Mouse (Mus musculus): Measurements from ENCODE around the gene Cbx5. TPM values are rescaled to one million over a fixed set of nuclear protein-coding genes. Genes with fewer than 3 reads are reported as not detected.
"Not testable (repeated sequence)": the region's sequence is repeated elsewhere in the genome, so short reads cannot be mapped to it uniquely, and the experiment has no call there.

Cbx5 gene
- polyA plus RNA-seq, 1 experiment from 2014 or later: 115 TPM

DNA sequence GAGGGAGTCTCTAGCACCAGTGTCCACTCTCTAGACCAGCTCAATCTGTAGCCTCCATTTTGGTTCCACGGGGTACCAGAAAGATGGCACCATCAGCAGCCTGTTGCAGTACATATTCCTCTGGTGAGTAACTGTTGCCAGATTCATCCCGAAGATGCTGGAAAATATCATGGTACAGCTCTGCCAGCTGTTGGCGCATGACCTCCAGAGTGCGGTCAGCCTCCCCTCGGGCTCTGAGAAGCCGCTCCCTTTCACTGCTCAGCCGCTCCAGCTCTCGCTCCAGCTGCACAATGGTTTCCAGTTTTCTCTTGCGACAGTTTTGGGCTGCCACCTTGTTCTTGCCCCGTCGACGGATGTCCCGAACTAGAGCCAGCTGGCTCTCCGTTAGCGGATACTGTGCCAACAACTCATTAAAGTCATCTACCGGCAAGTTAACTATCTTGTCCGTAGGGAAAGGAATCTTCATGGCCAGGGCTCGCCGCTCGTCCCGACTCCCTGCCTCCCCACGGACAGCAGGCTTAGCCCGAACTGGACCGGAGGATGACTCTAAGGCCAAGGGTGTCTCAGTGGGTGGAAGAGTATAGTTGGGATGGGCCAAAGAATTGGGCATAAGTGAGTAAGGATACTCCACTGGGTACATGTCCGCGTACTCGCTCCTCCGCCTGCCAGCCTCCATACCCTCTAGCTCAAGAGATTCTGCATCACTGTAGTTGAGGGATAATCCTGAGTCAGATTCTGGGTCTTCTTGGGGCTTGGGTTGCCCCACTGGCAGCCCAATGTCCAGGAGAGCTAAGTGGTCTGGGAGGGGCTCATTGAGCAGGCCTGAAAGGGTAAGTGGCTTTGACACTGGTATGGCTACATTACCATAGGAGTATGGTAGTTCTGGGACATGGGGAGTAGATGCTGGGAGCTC is 9.0 kb upstream of the Cbx5 start:
- 67% methylated on average over 28 of the region's 28 CpGs for WGBS
- Histone ChIP-seq H3K4me2 (no peak overlapping the region), H3K36me3 (peaks cover 50% of the 10 kb centered on the region), H3K9ac (no peak overlapping the region), H3K27me3 (no peaks in the 10 kb centered on the region), H3K4me1 (peaks cover 11% of the 10 kb centered on the region), H3K4me3 (no peak overlapping the region), H3K27ac (no peak overlapping the region), H3K9me3 (no peaks in the 10 kb centered on the region)
- no peak for ATAC-seq (ENCODE audit: borderline replicate concordance, extremely low read depth, low FRiP score, low TSS enrichment)

DNA sequence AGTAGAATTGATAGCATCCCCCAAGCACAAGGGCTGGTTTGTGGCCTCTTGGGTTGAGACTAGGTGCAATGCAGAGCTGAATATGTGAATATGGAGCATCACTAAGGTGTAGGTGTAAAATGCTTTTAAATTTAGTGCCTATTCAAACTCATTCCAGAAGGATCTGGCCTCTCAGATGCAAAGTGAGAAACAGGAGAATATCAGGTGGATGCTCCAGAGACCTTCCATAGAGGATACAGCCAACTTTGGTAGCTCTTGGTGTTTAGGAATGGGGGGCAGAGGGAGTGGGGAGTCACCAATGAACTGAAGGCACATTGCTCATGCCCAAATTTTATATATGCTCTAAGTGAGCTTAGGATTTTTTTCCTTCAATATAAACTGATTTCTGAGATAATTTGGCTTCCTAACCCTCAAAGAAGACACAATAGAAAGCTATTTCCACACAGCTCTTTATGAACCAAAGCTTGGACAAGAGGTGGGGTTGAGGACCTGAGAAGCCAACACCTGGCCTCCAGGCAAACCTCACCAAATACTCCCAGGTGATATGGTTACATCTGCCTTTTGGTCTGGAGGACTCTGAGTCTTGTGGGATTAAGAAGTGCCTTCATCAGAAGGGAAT is 8.3 kb upstream of the Cbx5 start:
- ATAC-seq (ENCODE audit: borderline replicate concordance, extremely low read depth, low FRiP score, low TSS enrichment): no peak
- H3K4me3 ChIP-seq: no peak overlapping the region
- no peak overlapping the region for H3K4me2 ChIP-seq
- no peak overlapping the region for H3K27ac ChIP-seq
- H3K9ac ChIP-seq: no peak overlapping the region
- no peaks in the 10 kb centered on the region for H3K27me3 ChIP-seq
- peaks cover 58% of the 10 kb centered on the region for H3K36me3 ChIP-seq
- peaks cover 19% of the 10 kb centered on the region for H3K4me1 ChIP-seq
- H3K9me3 ChIP-seq: no peaks in the 10 kb centered on the region

DNA sequence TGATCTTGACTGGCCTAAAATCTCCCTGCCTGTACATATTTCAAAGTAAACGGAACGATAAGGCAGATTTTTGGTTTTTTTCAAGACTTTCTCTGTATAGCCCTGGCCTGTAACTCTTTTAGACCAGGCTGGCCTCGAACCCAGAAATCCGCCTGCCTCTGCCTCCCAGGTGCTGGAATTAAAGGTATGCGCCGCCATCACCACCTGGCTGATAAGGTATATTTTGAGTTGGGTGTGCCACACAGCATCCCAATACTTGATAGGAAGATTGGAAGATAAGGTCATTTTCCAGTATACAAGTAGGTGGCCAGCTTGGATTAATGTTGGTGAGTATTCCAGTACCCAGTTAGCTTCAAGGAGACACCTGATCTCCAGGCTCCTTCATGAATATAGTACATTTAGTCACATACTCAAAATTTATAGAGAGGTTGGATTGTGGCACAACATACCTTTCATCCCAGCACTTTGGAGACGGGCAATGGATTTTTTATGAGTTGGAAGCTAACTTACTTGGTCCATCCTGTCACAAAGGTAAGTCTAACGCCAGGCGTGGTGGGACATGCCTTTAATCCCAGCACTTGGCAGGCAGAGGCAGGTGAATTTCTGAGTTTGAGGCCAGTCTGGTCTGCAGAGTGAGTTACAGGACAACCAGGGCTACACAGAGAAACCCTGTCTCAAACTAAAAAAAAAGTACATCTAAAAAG is 7.6 kb upstream of the Cbx5 start:
- H3K4me3 ChIP-seq: no peak overlapping the region
- H3K4me1 ChIP-seq: peaks cover 25% of the 10 kb centered on the region
- no peaks in the 10 kb centered on the region for H3K9me3 ChIP-seq
- 84% methylated on average over 9 of the region's 9 CpGs for WGBS
- H3K27me3 ChIP-seq: no peaks in the 10 kb centered on the region
- no peak overlapping the region for H3K27ac ChIP-seq
- H3K9ac ChIP-seq: no peak overlapping the region
- ATAC-seq (ENCODE audit: borderline replicate concordance, extremely low read depth, low FRiP score, low TSS enrichment): no peak
- H3K4me2 ChIP-seq: no peak overlapping the region
- H3K36me3 ChIP-seq: peaks cover 64% of the 10 kb centered on the region

DNA sequence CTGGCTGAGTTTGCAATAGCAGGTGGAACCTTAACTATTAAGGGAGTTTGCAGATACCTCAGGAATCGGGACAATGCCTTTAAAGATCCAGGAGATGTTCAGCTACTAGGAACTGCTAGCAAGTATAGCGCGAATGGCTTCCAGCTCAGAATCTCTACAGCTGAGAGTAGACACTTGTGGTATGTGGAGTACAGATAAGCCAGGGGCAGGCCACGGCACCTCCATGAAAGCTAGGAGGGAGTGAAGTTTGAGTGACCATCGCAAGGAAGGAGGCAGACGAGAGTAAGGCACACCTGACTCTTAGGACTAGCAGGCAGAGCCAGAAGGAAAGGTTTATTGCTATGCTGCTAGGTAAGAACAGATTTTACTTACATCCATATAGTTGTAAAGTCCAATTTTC is 6.0 kb upstream of the Cbx5 start:
- no peak overlapping the region for H3K27ac ChIP-seq

DNA sequence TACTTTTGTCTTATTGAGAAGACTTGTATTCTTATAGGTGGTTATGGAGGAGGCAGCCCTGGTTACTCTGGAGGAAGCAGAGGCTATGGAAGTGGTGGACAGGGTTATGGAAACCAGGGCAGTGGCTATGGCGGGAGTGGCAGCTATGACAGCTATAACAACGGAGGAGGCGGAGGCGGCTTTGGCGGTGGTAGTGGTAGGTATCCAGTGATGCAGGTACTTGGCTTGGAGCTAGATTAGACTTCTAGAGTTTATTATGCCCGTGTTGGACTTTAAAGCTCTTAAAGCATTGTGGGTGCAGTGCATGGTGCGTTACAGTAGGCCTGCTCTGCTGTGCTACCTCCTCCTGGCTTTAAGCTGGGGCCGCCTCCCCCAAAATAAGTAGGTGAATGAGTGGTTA is 3.3 kb upstream of the Cbx5 start:
- 43% methylated on average over 8 of the region's 8 CpGs for WGBS
- peak overlapping the region; percentile 76 for H3K4me3 ChIP-seq
- ATAC-seq (ENCODE audit: borderline replicate concordance, extremely low read depth, low FRiP score, low TSS enrichment): no peak
- H3K27me3 ChIP-seq: no peaks in the 10 kb centered on the region
- H3K9ac ChIP-seq: peak overlapping the region; percentile 35
- H3K36me3 ChIP-seq: peaks cover 54% of the 10 kb centered on the region
- no peak overlapping the region for H3K27ac ChIP-seq
- no peaks in the 10 kb centered on the region for H3K9me3 ChIP-seq
- H3K4me2 ChIP-seq: peak overlapping the region; percentile 69
- peaks cover 35% of the 10 kb centered on the region for H3K4me1 ChIP-seq

More for the DNA sequence above, 6.0 kb upstream of the Cbx5 start:
- Histone ChIP-seq H3K27me3 (no peaks in the 10 kb centered on the region), H3K4me2 (0 out of 2 replicates have a peak overlapping the region, but pooled peaks have one; percentile 10), H3K36me3 (peaks cover 70% of the 10 kb centered on the region), H3K9ac (no peak overlapping the region), H3K9me3 (no peaks in the 10 kb centered on the region), H3K4me3 (no peak overlapping the region), H3K4me1 (peaks cover 29% of the 10 kb centered on the region)
- 56% methylated on average over 6 of the region's 6 CpGs for WGBS
- ATAC-seq (ENCODE audit: borderline replicate concordance, extremely low read depth, low FRiP score, low TSS enrichment): no peak

GRCm38 (mm10) chr15:103241071-103242018 is 1.7 kb upstream of the Cbx5 start:
- ATAC-seq (ENCODE audit: borderline replicate concordance, extremely low read depth, low FRiP score, low TSS enrichment); H3K27me3 ChIP-seq; H3K9me3 ChIP-seq: not testable (repeated sequence)
- Histone ChIP-seq H3K4me3 (peak overlapping the region; percentile 76), H3K9ac (peak overlapping the region; percentile 74), H3K27ac (peak overlapping the region; percentile 95), H3K4me2 (peak overlapping the region; percentile 69), H3K4me1 (peaks cover 41% of the 10 kb centered on the region), H3K36me3 (peaks cover 39% of the 10 kb centered on the region)
- 6% methylated on average over 12 of the region's 12 CpGs for WGBS

GRCm38 (mm10) chr15:103240160-103241028 is 778 bp upstream of the Cbx5 start, which contains the start of gene Hnrnpa1:
Hnrnpa1 (plus strand) TSS chr15:103240432.
- H3K9me3 ChIP-seq: no peaks in the 10 kb centered on the region
- H3K4me1 ChIP-seq: peaks cover 37% of the 10 kb centered on the region
- H3K27ac ChIP-seq: peak within 1 kb of the TSS; percentile 95
- under 1% methylated on average over 47 of the region's 47 CpGs for WGBS
- no peaks in the 10 kb centered on the region for H3K27me3 ChIP-seq
- peak; percentile 94 for ATAC-seq (ENCODE audit: borderline replicate concordance, extremely low read depth, low FRiP score, low TSS enrichment)
- peaks cover 36% of the 10 kb centered on the region for H3K36me3 ChIP-seq
- H3K9ac ChIP-seq: peak within 1 kb of the TSS; percentile 74
- peak within 1 kb of the TSS; percentile 76 for H3K4me3 ChIP-seq
- peak within 1 kb of the TSS; percentile 69 for H3K4me2 ChIP-seq

GRCm38 (mm10) chr15:103239130-103239684 is 409 bp downstream of the Cbx5 start:
- H3K9me3 ChIP-seq: no peaks in the 10 kb centered on the region
- H3K4me2 ChIP-seq: peak overlapping the region; percentile 57
- no peaks in the 10 kb centered on the region for H3K27me3 ChIP-seq
- H3K36me3 ChIP-seq: peaks cover 38% of the 10 kb centered on the region
- peak overlapping the region; percentile 95 for H3K27ac ChIP-seq
- under 1% methylated on average over 26 of the region's 26 CpGs for WGBS
- peaks cover 34% of the 10 kb centered on the region for H3K4me1 ChIP-seq
- ATAC-seq (ENCODE audit: borderline replicate concordance, extremely low read depth, low FRiP score, low TSS enrichment): peak; percentile 92
- H3K4me3 ChIP-seq: peak overlapping the region; percentile 76
- peak overlapping the region; percentile 57 for H3K9ac ChIP-seq

GRCm38 (mm10) chr15:103237295-103237694 is 2.3 kb downstream of the Cbx5 start:
- no peaks in the 10 kb centered on the region for H3K9me3 ChIP-seq
- no peak overlapping the region for H3K27ac ChIP-seq
- no peak overlapping the region for H3K4me2 ChIP-seq
- H3K27me3 ChIP-seq: no peaks in the 10 kb centered on the region
- ATAC-seq (ENCODE audit: borderline replicate concordance, extremely low read depth, low FRiP score, low TSS enrichment): no peak
- peaks cover 20% of the 10 kb centered on the region; the same call in 1 of the 2 replicates for H3K36me3 ChIP-seq
- H3K4me3 ChIP-seq: no peak overlapping the region
- WGBS: 89% methylated on average over 7 of the region's 7 CpGs
- H3K4me1 ChIP-seq: peaks cover 16% of the 10 kb centered on the region
- H3K9ac ChIP-seq: no peak overlapping the region

GRCm38 (mm10) chr15:103233119-103233518 is 6.5 kb downstream of the Cbx5 start:
- Histone ChIP-seq H3K9me3 (no peaks in the 10 kb centered on the region), H3K27me3 (no peaks in the 10 kb centered on the region), H3K4me3 (no peak overlapping the region), H3K4me1 (peaks cover 10% of the 10 kb centered on the region), H3K9ac (no peak overlapping the region), H3K36me3 (peaks cover 13% of the 10 kb centered on the region; the same call in 1 of the 2 replicates), H3K4me2 (no peak overlapping the region), H3K27ac (peak overlapping the region; percentile 1; the same call in 1 of the 2 replicates)
- ATAC-seq (ENCODE audit: borderline replicate concordance, extremely low read depth, low FRiP score, low TSS enrichment): no peak
- WGBS: 61% methylated on average over 2 of the region's 2 CpGs

All from lung, embryonic 15.5 days (tissue).